Mouse (Mus musculus) embryonic fibroblast, embryonic 13.5 days (primary cell): ENCODE measurements around the gene Mypop.

Experiments used
- CTCF ChIP-seq: IDR thresholded peaks from 2 replicates; pipeline ENCODE4 v1.5.1; 2011; ENCODE audit warnings: mild to moderate bottlenecking, control low read depth, low read length, moderate library complexity, borderline replicate concordance; ENCODE audit not compliant: insufficient read depth
- POLR2A ChIP-seq: IDR thresholded peaks from 2 replicates; pipeline ENCODE4 v1.6.1; 2011; ENCODE audit warnings: low read depth, mild to moderate bottlenecking, control low read depth, low read length, moderate library complexity

DNA sequence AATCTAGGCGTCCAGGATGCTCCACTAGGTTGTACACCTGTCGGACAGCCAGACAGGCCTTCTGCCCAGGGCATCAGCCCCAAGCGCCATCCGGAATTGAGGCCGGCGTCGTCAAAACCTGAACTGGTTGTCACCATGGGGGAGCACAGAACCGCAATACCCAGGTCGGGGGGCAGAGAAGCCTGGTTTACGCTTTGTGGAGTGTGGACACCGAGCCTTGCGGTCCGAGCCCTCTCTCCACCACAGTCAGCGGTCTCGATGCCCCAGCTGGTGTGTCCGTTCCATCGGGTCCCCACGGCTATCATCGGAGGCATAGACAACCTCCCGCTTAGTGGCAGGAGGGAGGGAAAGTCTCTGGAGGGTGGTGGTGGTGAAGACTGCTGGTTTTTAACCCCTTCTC is 28.2 kb upstream of the Mypop start:
- no peak for TF ChIP-seq CTCF
- TF ChIP-seq POLR2A = no peak
